Mouse (Mus musculus) myocyte (in vitro differentiated cells): ENCODE measurements around the gene Ccdc155.

Experiments used
- CEBPB ChIP-seq: IDR thresholded peaks from 2 replicates; pipeline ENCODE4 v1.6.1; 2011; ENCODE audit warnings: mild to moderate bottlenecking, moderate library complexity; ENCODE audit not compliant: poor library complexity, insufficient read depth, severe bottlenecking
- MAX ChIP-seq: IDR thresholded peaks from one replicate; pipeline ENCODE4 v1.6.1; 2011; ENCODE audit warnings: low read depth, mild to moderate bottlenecking, control low read depth
- POLR2A ChIP-seq: IDR thresholded peaks from one replicate; pipeline ENCODE4 v1.6.1; 2011; ENCODE audit warnings: low read depth, mild to moderate bottlenecking, control low read depth, moderate library complexity; ENCODE audit not compliant: insufficient read length
- POLR2AphosphoS2 ChIP-seq: IDR thresholded peaks from one replicate; pipeline ENCODE4 v1.6.1; 2011; ENCODE audit warnings: low read depth, control low read depth; ENCODE audit not compliant: insufficient read length
- TCF12 ChIP-seq: IDR thresholded peaks from one replicate; pipeline ENCODE4 v1.6.1; 2011; ENCODE audit warnings: mild to moderate bottlenecking, control low read depth; ENCODE audit not compliant: poor library complexity, insufficient read depth, severe bottlenecking

GRCm38 (mm10) chr7:45237747-45238699 is 33.3 kb upstream of the Ccdc155 start:
- TF ChIP-seq POLR2A (no peak), CEBPB (no peak), POLR2AphosphoS2 (no peak), TCF12 (no peak), MAX (no peak)
